Mouse (Mus musculus): ENCODE results near the gene N4bp2. TPM values are rescaled to one million over a fixed set of nuclear protein-coding genes. Genes with fewer than 3 reads are reported as not detected.

The N4bp2 gene
- total and polyA plus RNA-seq, 3 experiments = 2.4 to 11.1 (median 11.1) TPM

DNA sequence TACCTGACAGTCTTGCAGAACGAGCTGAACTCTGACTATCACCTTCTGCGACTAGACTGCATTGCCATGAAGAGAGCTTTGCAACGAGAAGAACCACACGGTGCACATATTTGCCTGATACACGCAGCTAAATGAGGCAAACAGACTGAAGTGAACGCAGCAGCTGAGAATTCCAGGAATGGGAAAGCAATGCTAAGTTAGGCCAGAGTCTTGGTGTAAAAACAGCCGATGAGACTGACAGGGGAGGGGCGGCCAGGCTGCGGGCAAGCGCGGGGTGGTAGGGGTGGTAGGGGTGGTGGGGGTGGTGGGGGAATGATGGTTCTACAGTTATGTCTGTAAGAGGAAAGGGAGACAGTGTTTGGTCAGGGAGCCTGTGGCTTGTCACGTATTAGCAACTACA is 95.6 kb downstream of the N4bp2 start:
- intact Hi-C loops (cut with DNase I) = no loop called here

GRCm38 (mm10) chr5:65859396-65859795 is 96.1 kb downstream of the N4bp2 start:
- H3K36me3 ChIP-seq (ENCODE audit: control insufficient read depth, insufficient read depth, low read length) = no peaks in the 10 kb centered on the region
- no peaks in the 10 kb centered on the region for H3K79me2 ChIP-seq (replicated peaks; ENCODE audit: control insufficient read depth, insufficient read depth, low read length)
- no peaks in the 10 kb centered on the region for H3K4me1 ChIP-seq (ENCODE audit: control insufficient read depth, insufficient read depth, low read length)
- 46% methylated on average over 6 of the region's 6 CpGs for WGBS
- no peak for TF ChIP-seq CTCF (IDR thresholded peaks at IDR 0.05)
- TF ChIP-seq POLR2A (IDR thresholded peaks at IDR 0.05; ENCODE audit: insufficient read depth, low read depth, low read length) = no peak
- no peak overlapping the region for H3K9ac ChIP-seq (ENCODE audit: low read depth, low read length)
- no peak overlapping the region for H3K4me3 ChIP-seq
- no peaks in the 10 kb centered on the region for H3K27me3 ChIP-seq (ENCODE audit: control insufficient read depth, insufficient read depth, low read length)
- intact Hi-C loops (cut with DNase I) = no loop called here
- H3K27ac ChIP-seq = no peak overlapping the region
- no peak for DNase-seq

More for the DNA sequence above, 95.6 kb downstream of the N4bp2 start:
- Histone ChIP-seq H3K36me3 (ENCODE audit: control insufficient read depth, insufficient read depth, low read length) (no peaks in the 10 kb centered on the region), H3K4me3 (no peak overlapping the region), H3K79me2 (replicated peaks; ENCODE audit: control insufficient read depth, insufficient read depth, low read length) (no peaks in the 10 kb centered on the region), H3K27ac (no peak overlapping the region), H3K9ac (ENCODE audit: low read depth, low read length) (no peak overlapping the region), H3K4me1 (ENCODE audit: control insufficient read depth, insufficient read depth, low read length) (no peaks in the 10 kb centered on the region), H3K27me3 (ENCODE audit: control insufficient read depth, insufficient read depth, low read length) (no peaks in the 10 kb centered on the region)
- DNase-seq = no peak
- WGBS = 44% methylated on average over 12 of the region's 12 CpGs
- TF ChIP-seq EP300 (IDR thresholded peaks at IDR 0.05; ENCODE audit: insufficient read depth, low read depth, low read length) (no peak), CTCF (IDR thresholded peaks at IDR 0.05) (no peak), POLR2A (IDR thresholded peaks at IDR 0.05; ENCODE audit: insufficient read depth, low read depth, low read length) (no peak)

GRCm38 (mm10) chr5:65860281-65861000 is 97.1 kb downstream of the N4bp2 start:
- H3K27me3 ChIP-seq (ENCODE audit: control insufficient read depth, insufficient read depth, low read length) = no peaks in the 10 kb centered on the region
- peak; percentile 30 to 58 for DNase-seq
- TF ChIP-seq POLR2A (IDR thresholded peaks at IDR 0.05; ENCODE audit: insufficient read depth, low read depth, low read length) = no peak
- TF ChIP-seq EP300 (IDR thresholded peaks at IDR 0.05; ENCODE audit: insufficient read depth, low read depth, low read length) = no peak
- no peaks in the 10 kb centered on the region for H3K36me3 ChIP-seq (ENCODE audit: control insufficient read depth, insufficient read depth, low read length)
- 68% methylated on average over 12 of the region's 12 CpGs for WGBS
- no peaks in the 10 kb centered on the region for H3K4me1 ChIP-seq (ENCODE audit: control insufficient read depth, insufficient read depth, low read length)
- H3K4me3 ChIP-seq = no peak overlapping the region
- no peak overlapping the region for H3K9ac ChIP-seq (ENCODE audit: low read depth, low read length)
- no peak overlapping the region for H3K27ac ChIP-seq
- intact Hi-C loops (cut with DNase I) = no loop called here
- H3K79me2 ChIP-seq (replicated peaks; ENCODE audit: control insufficient read depth, insufficient read depth, low read length) = no peaks in the 10 kb centered on the region

DNA sequence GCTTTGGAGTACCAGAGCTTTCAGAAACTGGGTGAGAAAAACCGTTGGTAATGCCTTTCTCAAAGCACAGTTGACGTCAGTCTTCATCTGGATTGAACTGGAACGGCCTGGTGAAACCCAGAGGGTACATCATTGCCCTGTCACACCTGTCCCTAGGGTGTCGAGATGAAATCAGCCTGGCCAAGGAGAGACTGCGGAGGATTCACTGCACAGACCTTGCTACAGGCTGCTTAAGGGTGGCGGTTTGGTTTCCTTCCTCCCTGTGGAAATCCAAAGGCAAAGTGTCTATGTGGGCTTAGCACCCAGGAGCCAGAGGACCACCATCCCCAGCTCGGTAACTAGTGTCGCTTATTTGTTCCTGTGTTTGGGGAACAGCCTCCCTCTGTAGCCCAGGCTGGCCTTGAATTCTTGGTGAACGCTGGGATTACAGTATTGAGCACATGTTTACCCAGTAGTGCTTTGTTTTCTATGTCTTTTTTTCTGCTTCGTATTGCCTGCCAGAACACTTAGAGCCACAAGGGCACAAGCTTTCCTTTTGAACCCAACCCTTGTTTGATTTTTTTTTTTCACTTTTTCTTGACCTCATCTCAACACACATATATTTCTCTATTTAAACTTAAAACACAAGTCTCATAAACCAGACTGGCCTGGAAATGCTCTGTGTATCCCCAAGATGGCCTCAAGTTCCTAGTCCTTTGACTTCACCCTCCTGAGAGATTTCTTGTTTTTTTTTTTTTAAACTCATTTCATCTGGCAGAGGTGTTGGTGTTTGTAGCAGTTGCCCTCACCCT is 98.0 kb downstream of the N4bp2 start, which contains the start of gene Rhoh:
Rhoh (plus strand) TSS at position 60 of the 791 bp plus-strand sequence.
- 82% methylated on average over 10 of the region's 10 CpGs for WGBS
- Histone ChIP-seq H3K9ac (ENCODE audit: low read depth, low read length) (no peak within 1 kb of the TSS), H3K27me3 (ENCODE audit: control insufficient read depth, insufficient read depth, low read length) (no peaks in the 10 kb centered on the region), H3K4me1 (ENCODE audit: control insufficient read depth, insufficient read depth, low read length) (no peaks in the 10 kb centered on the region), H3K4me3 (no peak within 1 kb of the TSS), H3K27ac (no peak within 1 kb of the TSS), H3K36me3 (ENCODE audit: control insufficient read depth, insufficient read depth, low read length) (no peaks in the 10 kb centered on the region), H3K79me2 (replicated peaks; ENCODE audit: control insufficient read depth, insufficient read depth, low read length) (no peaks in the 10 kb centered on the region)
- intact Hi-C loops (cut with DNase I) = no loop called here
- no peak for TF ChIP-seq POLR2A (IDR thresholded peaks at IDR 0.05; ENCODE audit: insufficient read depth, low read depth, low read length)
- TF ChIP-seq CTCF (IDR thresholded peaks at IDR 0.05) = no peak
- TF ChIP-seq EP300 (IDR thresholded peaks at IDR 0.05; ENCODE audit: insufficient read depth, low read depth, low read length) = no peak
- DNase-seq = no peak

- H3K27me3 ChIP-seq (ENCODE audit: control insufficient read depth, insufficient read depth, low read length) = no peaks in the 10 kb centered on the region
- intact Hi-C loops (cut with DNase I) = no loop called here
- H3K27ac ChIP-seq = no peak overlapping the region
- no peak overlapping the region for H3K9ac ChIP-seq (ENCODE audit: low read depth, low read length)
- WGBS = 89% methylated on average over 7 of the region's 7 CpGs
- H3K36me3 ChIP-seq (ENCODE audit: control insufficient read depth, insufficient read depth, low read length) = no peaks in the 10 kb centered on the region
- TF ChIP-seq EP300 (IDR thresholded peaks at IDR 0.05; ENCODE audit: insufficient read depth, low read depth, low read length) = no peak
- TF ChIP-seq CTCF (IDR thresholded peaks at IDR 0.05) = no peak
- no peak for TF ChIP-seq POLR2A (IDR thresholded peaks at IDR 0.05; ENCODE audit: insufficient read depth, low read depth, low read length)
- H3K4me1 ChIP-seq (ENCODE audit: control insufficient read depth, insufficient read depth, low read length) = no peaks in the 10 kb centered on the region
- DNase-seq = no peak
- no peak overlapping the region for H3K4me3 ChIP-seq
- no peaks in the 10 kb centered on the region for H3K79me2 ChIP-seq (replicated peaks; ENCODE audit: control insufficient read depth, insufficient read depth, low read length)
These were observed 99.1 kb downstream of the N4bp2 start for GRCm38 (mm10) chr5:65862217-65862927.
